Mouse (Mus musculus) Patski (cell line): ENCODE measurements at regions not wholly inside any gene's neighbourhood (a gene's known extent, or its start where the extent isn't known, plus 50 kb on each side); places are given as distances from the start of the nearest gene placed in this dataset.

Experiments
- ATAC-seq: fragments of 100-300 bp; one replicate; pipeline ENCODE4 v1.8.0; 2021
- CTCF ChIA-PET: fragments of 350-600 bp; sonication (Branson Sonifier 250); formaldehyde crosslinking; loops from one replicate; lab custom pipeline; 2022; ENCODE audit warnings: inconsistent platforms; lab: Charles Lee
- POLR2A ChIA-PET: fragments of 350-600 bp; sonication (Branson Sonifier 250); formaldehyde crosslinking; loops from one replicate; lab custom pipeline; 2022; ENCODE audit warnings: antibody characterized with exemption, inconsistent platforms; lab: Charles Lee
- DNase-seq: peaks from one replicate; pipeline ENCODE4 v3.0.0-alpha.2; 2011; ENCODE audit warnings: low read depth, low spot score
- H3K27me3 ChIP-seq: fragments of 371-371 bp; one replicate; pipeline ENCODE4 v1.5.1; 2021
- CTCF ChIP-seq: fragments of 100-300 bp; IDR thresholded peaks from one replicate; pipeline ENCODE4 v1.5.1; 2021
- in situ Hi-C: fragments of 300-500 bp; cut with MboI; formaldehyde crosslinking; loops from 3 replicates; pipeline ENCODE4 v1.11.1; 2018; ENCODE audit warnings: low pct_unique_long_range_greater_than_20kb, mixed read lengths

DNA sequence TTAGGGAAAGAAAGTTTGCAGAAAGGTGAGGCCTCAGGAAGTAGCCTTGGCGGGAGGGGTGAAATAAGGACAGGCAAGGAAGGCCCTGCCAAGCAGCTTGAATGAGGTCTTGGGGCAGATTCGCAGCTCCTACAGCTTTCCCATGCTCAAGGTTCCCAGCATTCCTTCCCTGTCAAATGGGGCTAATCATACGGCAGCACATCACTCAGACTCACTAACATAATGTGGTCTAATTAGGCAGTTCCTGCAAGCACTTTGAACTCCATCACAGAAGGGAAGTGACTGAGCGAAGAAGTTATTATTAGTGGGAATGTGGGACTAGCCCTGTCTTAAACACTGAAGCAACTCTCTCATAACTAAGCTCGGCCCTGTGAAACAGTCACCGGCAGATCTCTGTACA lies 87.1 kb upstream of the Gm10260 start:
- ChIA-PET CTCF (no interaction called here), POLR2A (interaction anchor here (0.5 kb wide), 1 partner anchor 50 kb away, joined by 3 read pairs; no protein-coding TSS in a partner anchor)
- no peak for TF ChIP-seq CTCF
- DNase-seq (no peak), ATAC-seq (no peak)
- in situ Hi-C loops, result no loop called here
- H3K27me3 ChIP-seq, result no peaks in the 10 kb centered on the region

DNA sequence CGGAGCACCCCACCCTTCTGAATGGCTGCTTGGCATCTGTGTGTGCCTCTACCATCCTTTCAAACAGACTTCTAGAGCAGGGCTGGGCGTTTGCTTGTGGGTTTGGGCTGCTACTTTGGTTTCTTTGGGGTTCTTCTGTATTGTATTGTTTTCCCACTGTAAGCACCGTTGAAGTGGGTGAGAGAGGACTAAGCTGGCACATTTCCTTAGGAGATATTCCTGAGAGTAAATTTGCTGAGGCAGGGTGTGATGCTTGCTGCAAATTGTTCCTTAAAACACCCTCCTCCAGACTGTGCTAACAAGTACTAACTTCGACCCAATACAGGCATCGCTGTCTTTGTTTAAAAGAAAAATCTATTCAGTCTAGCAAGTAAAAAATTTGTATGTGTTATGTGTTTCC lies 84.7 kb upstream of the Gm10260 start:
- CTCF ChIA-PET, result no interaction called here
- in situ Hi-C loops, result no loop called here
- no peaks in the 10 kb centered on the region for H3K27me3 ChIP-seq
- no peak for DNase-seq
- TF ChIP-seq CTCF, result no peak
- no peak for ATAC-seq
- POLR2A ChIA-PET, result no interaction called here

DNA sequence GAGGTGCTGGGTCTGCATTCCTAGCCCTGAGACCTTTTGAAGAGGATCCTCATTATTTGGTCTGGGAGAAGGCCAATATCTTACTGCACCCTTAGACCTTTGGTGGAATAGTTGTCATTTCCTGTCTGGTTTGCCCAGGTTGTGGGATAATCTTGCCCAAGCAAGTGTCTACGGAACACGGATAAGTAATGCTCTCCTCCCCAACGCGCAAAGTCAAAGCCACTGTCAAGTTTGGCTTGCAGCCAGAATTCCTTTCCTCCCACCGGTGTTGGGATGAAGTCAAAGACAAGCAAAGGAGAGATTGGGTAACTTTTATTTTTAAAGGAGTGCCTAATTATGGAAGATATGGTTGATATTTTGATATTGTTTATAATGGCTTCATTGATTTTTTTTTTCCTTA lies 82.4 kb upstream of the Gm10260 start:
- in situ Hi-C loops, result no loop called here
- POLR2A ChIA-PET, result no interaction called here
- H3K27me3 ChIP-seq, result no peaks in the 10 kb centered on the region
- TF ChIP-seq CTCF, result no peak
- no peak for ATAC-seq
- no peak for DNase-seq
- CTCF ChIA-PET, result no interaction called here

DNA sequence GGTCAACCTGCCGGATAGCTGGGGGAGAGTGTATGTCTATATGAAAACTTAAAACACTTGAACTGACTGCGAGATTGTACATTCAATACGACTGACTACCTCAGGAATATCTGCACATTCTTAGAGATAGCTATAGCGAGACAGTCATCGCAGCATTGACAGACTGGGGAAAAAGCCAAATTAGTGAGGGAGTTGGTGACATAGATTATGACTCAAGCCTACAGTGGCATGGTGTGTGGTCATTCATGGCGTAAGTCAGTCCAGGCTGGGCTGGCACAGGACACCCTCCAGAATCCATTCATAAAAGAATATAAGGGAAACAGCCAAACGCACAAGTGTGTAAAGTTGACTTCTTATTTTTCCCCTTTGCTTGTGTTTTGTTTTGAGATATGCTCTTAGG lies 81.1 kb upstream of the Gm10260 start:
- H3K27me3 ChIP-seq, result no peaks in the 10 kb centered on the region
- DNase-seq (no peak), ATAC-seq (no peak)
- in situ Hi-C loops, result no loop called here
- ChIA-PET CTCF (interaction anchor here (1.0 kb wide), 1 partner anchor 504 kb away, joined by 3 read pairs; no protein-coding TSS in a partner anchor), POLR2A (no interaction called here)
- TF ChIP-seq CTCF, result no peak

DNA sequence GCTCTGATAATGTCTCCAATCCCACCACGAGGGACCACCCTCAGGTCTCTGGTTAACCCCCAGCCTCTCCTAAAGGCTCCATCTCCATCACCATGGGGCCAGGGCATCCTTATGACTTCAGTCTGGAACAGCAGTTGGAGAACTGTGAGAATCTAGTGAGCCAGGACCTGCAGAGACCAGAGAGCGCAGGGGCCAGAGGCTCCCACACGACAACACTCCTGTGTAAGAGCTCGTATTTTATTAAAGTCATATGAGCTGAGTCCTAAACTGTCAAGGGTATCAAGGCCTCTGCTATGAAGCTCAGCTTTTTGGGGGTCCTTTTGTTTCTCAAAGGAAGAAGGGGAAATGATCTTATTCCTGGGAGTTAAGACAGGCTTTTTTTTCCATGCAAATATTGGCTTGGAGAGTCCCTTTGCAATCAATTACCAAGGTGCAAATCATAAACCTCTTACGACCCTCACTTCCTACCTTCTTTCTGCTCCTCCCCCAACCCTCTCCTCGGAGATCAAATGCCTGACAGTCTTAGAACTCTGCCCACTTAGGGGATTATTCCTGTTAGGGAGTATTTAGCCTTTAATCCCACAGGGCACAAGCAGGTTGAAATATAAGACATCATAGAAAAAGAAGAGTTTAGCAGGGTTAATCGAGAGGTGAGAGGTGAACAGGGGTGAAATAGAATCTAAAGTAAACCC lies 79.3 kb upstream of the Gm10260 start:
- POLR2A ChIA-PET, result no interaction called here
- CTCF ChIA-PET, result no interaction called here
- TF ChIP-seq CTCF, result no peak
- in situ Hi-C loops, result no loop called here
- H3K27me3 ChIP-seq, result no peaks in the 10 kb centered on the region
- DNase-seq, result no peak
- ATAC-seq, result no peak

DNA sequence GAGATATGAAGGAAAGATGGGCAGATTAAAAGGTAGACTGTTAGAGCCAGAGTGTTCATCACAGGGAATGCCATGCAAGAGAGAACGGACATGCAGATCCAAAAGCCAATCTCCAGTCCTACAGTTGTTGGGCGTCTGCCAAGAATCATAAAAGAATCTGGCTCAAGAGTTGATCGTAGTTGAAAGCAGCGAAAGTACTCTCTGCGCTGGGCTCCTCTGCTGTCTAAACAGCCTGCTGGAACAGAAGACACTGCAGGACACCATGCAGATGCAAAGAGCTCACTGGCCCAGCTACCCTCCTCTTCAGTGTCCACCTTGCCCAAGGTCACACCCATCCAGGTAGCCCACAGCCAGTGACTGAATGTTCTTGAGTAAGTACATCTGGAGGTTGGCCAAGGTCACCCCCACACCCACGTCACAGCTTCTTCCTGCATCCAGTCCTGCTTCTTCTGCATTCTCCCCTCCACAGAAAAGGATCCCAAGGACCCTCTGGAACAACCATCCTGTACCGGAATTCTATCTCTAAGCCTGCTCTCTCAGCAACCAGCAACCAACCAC lies 77.1 kb upstream of the Gm10260 start:
- no peaks in the 10 kb centered on the region for H3K27me3 ChIP-seq
- in situ Hi-C loops, result no loop called here
- DNase-seq, result no peak
- ChIA-PET POLR2A (no interaction called here), CTCF (no interaction called here)
- no peak for TF ChIP-seq CTCF
- no peak for ATAC-seq

DNA sequence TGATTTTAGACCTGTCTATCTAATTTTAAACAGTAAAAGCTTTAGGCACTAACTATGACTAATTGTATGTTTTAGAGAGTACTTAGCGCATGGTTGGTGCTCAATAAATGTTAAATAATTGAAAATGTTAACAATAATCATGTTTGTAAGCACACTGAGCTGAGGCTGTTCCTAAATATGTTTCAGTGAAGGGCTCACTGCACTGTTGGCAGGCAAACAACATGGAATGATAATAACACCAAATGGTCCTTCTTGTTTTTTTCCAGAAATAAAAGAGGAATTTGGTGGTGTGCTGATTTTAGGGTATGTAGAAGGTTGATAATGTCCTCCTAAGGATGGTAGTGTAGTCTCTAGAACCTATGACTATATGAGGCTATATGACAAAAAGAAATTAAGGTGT lies 72.0 kb upstream of the Gm10260 start:
- no peak for DNase-seq
- ChIA-PET POLR2A (no interaction called here), CTCF (no interaction called here)
- no peak for TF ChIP-seq CTCF
- in situ Hi-C loops, result no loop called here
- H3K27me3 ChIP-seq, result no peaks in the 10 kb centered on the region
- ATAC-seq, result no peak

DNA sequence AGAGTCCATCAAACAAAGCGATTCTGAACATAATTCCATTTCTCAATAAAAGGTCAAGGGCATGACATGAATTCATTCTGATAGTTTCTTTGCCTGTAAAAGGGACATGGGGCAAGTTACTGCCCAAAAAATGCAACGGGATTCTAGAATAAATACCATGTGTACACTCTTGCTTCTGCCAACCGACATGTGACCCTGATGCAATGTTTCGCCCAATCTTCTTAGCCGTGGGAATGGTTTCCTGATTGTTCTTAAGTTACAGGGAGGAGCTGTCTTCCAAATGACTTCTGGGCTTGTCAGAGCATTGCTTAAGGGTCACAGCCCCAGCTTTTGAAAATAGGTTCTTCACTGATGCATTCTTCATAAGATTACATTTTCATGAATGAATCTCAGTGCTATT lies 71.4 kb upstream of the Gm10260 start:
- ChIA-PET POLR2A (no interaction called here), CTCF (no interaction called here)
- DNase-seq, result no peak

DNA sequence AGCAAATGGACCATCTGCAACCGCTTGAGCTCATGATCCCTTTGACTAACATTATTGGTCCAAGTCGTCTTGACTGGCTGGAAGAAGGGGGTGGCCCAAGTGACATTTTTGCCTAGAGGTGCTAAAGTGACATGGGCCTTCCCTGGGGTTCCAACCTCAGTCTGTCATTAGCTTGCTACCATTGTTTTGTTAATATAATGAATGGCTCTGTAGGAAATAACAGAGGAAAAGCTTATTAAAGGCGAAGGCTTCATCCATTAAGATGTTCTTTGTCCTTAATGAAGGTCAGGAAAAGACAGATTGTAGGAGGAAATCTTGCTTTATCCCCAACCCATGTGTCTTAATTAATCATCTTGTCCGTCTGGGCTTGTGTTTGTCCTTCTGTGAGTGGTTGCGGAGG lies 69.1 kb upstream of the Gm10260 start:
- no peak for DNase-seq
- H3K27me3 ChIP-seq, result no peaks in the 10 kb centered on the region
- TF ChIP-seq CTCF, result no peak
- CTCF ChIA-PET, result interaction anchor here (0.9 to 1.8 kb wide), 3 partner anchors 9 to 24 kb away, joined by 3 to 6 read pairs (median 3); no protein-coding TSS in a partner anchor
- in situ Hi-C loops, result no loop called here
- POLR2A ChIA-PET, result no interaction called here
- ATAC-seq, result no peak

More for the DNA sequence above, 71.4 kb upstream of the Gm10260 start:
- in situ Hi-C loops, result no loop called here
- TF ChIP-seq CTCF, result no peak
- H3K27me3 ChIP-seq, result no peaks in the 10 kb centered on the region
- no peak for ATAC-seq

DNA sequence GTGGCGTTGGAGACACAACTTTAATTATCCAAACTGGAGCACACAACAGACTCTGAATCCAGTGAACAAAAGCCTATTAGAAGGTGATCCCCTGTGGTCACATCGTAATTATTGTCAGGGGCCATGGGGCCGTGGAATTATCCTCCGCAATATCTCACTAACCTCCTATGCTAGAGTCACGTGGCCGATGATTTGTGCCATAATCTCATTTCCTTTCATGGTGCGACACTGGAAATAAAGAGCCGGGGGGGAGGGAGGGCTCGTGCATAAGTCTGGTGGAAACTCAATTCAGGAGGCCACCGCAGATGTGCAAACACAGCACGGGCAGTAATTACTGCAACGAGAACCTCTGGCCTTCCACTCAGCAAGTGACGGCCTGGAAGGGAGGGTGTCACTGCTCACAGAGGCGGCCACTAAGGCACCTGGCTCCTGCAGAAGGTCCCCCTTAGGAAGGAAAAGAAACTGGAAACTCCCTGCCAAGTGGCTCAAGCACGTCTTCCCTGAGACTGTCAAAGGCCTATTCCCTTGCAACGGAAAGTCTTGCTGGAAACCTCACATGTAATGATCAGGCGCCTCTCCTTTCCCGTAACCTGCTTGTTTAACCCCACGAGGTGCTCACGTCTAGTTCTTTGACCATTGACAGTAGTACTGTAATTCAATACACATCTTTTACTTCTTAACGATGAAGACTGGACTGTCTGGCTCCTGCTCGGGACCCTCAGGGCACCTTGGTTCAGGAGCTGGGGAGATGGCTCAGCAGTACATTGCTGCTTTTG lies 65.6 kb upstream of the Gm10260 start:
- no peaks in the 10 kb centered on the region for H3K27me3 ChIP-seq
- POLR2A ChIA-PET, result no interaction called here
- TF ChIP-seq CTCF, result no peak
- no peak for DNase-seq
- in situ Hi-C loops, result no loop called here
- CTCF ChIA-PET, result no interaction called here
- ATAC-seq, result no peak

DNA sequence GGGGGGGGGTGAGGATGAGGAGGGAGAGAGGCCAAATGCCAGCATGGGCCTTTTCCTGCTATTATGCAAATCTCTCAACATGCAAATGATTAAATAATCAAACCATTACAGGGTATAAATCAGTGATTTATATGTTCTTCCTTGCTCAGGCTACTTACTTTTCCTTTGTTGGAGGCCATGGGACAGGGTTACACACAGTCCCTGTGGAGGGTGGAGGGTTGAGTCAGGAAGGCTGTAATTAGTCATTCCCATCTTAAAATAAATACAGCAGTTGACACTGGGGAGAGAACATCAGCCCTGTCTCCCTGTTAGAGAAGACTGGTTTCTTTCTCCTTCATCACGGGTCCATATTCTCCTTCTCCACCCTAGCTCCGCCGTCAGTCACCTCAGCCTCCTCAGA lies 64.9 kb upstream of the Gm10260 start:
- CTCF ChIA-PET, result no interaction called here
- in situ Hi-C loops, result no loop called here
- H3K27me3 ChIP-seq, result no peaks in the 10 kb centered on the region
- POLR2A ChIA-PET, result no interaction called here
- no peak for ATAC-seq
- no peak for TF ChIP-seq CTCF
- DNase-seq, result no peak
